Mouse (Mus musculus): ENCODE measurements around the gene Tfap2e. TPM values are rescaled to one million over a fixed set of nuclear protein-coding genes. Genes with fewer than 3 reads are reported as not detected.

Gene Tfap2e
- 0.73 and 1.8 TPM in 2 replicates for polyA plus RNA-seq (2016; fragmentation: Nextera tagmentation; extraction: Ambion mirVana)

- 2% methylated on average over 32 of the region's 32 CpGs for WGBS
- Histone ChIP-seq H3K4me1 (replicated peaks) (peaks cover 44% of the 10 kb centered on the region), H3K36me3 (no peaks in the 10 kb centered on the region), H3K27ac (peak within 1 kb of the TSS; percentile 1; the same call in 1 of the 2 replicates), H3K27me3 (ENCODE audit: insufficient read depth, poor library complexity, severe bottlenecking) (peaks cover 97% of the 10 kb centered on the region), H3K9me3 (no peaks in the 10 kb centered on the region), H3K4me3 (peak within 1 kb of the TSS; percentile 41)
- DNase-seq (ENCODE audit: low spot score): no peak
These were observed at the start of gene Tfap2e for GRCm38 (mm10) chr4:126736001-126736414. TSS of gene Tfap2e (minus strand) at chr4:126736240.

- WGBS: 86% methylated on average over 8 of the region's 8 CpGs
- no peaks in the 10 kb centered on the region for H3K9me3 ChIP-seq
- no peak overlapping the region for H3K27ac ChIP-seq
These were observed 47.0 kb upstream of the Tfap2e start for GRCm38 (mm10) chr4:126782996-126783395.

GRCm38 (mm10) chr4:126782512-126782911, 46.5 kb upstream of the Tfap2e start:
- 92% methylated on average over 8 of the region's 8 CpGs for WGBS
- no peak for DNase-seq (ENCODE audit: low spot score)
- peaks cover 28% of the 10 kb centered on the region for H3K4me1 ChIP-seq (replicated peaks)
- no peak overlapping the region for H3K27ac ChIP-seq
- H3K27me3 ChIP-seq (ENCODE audit: insufficient read depth, poor library complexity, severe bottlenecking): no peaks in the 10 kb centered on the region
- no peak overlapping the region for H3K4me3 ChIP-seq
- H3K9me3 ChIP-seq: no peaks in the 10 kb centered on the region
- 0 out of 2 replicates have a peak, but pooled peaks cover 4% of the 10 kb centered on the region for H3K36me3 ChIP-seq

More at GRCm38 (mm10) chr4:126782996-126783395, 47.0 kb upstream of the Tfap2e start:
- no peak for DNase-seq (ENCODE audit: low spot score)
- Histone ChIP-seq H3K27me3 (ENCODE audit: insufficient read depth, poor library complexity, severe bottlenecking) (no peaks in the 10 kb centered on the region), H3K36me3 (0 out of 2 replicates have a peak, but pooled peaks cover 4% of the 10 kb centered on the region), H3K4me1 (replicated peaks) (peaks cover 28% of the 10 kb centered on the region), H3K4me3 (no peak overlapping the region)

GRCm38 (mm10) chr4:126781871-126782270, 45.8 kb upstream of the Tfap2e start:
- 0 out of 2 replicates have a peak, but pooled peaks cover under 1% of the 10 kb centered on the region for H3K36me3 ChIP-seq
- H3K4me3 ChIP-seq: no peak overlapping the region
- H3K27me3 ChIP-seq (ENCODE audit: insufficient read depth, poor library complexity, severe bottlenecking): no peaks in the 10 kb centered on the region
- WGBS: 88% methylated on average over 3 of the region's 3 CpGs
- H3K4me1 ChIP-seq (replicated peaks): peaks cover 28% of the 10 kb centered on the region
- no peak overlapping the region for H3K27ac ChIP-seq
- no peak for DNase-seq (ENCODE audit: low spot score)
- H3K9me3 ChIP-seq: no peaks in the 10 kb centered on the region

- 53% methylated on average over 12 of the region's 12 CpGs for WGBS
- peak overlapping the region; percentile 69 for H3K27ac ChIP-seq
- no peaks in the 10 kb centered on the region for H3K9me3 ChIP-seq
- no peak overlapping the region for H3K4me3 ChIP-seq
- DNase-seq (ENCODE audit: low spot score): no peak
- H3K4me1 ChIP-seq (replicated peaks): peaks cover 28% of the 10 kb centered on the region
- H3K27me3 ChIP-seq (ENCODE audit: insufficient read depth, poor library complexity, severe bottlenecking): no peaks in the 10 kb centered on the region
- no peaks in the 10 kb centered on the region for H3K36me3 ChIP-seq
These were observed 44.1 kb upstream of the Tfap2e start for GRCm38 (mm10) chr4:126779826-126780775.

GRCm38 (mm10) chr4:126779148-126779581, 43.1 kb upstream of the Tfap2e start:
- Histone ChIP-seq H3K9me3 (no peaks in the 10 kb centered on the region), H3K4me1 (replicated peaks) (peaks cover 28% of the 10 kb centered on the region), H3K27ac (peak overlapping the region; percentile 69), H3K27me3 (ENCODE audit: insufficient read depth, poor library complexity, severe bottlenecking) (no peaks in the 10 kb centered on the region), H3K4me3 (no peak overlapping the region), H3K36me3 (no peaks in the 10 kb centered on the region)
- 53% methylated on average over 8 of the region's 8 CpGs for WGBS
- no peak for DNase-seq (ENCODE audit: low spot score)

- no peak for DNase-seq (ENCODE audit: low spot score)
- Histone ChIP-seq H3K27me3 (ENCODE audit: insufficient read depth, poor library complexity, severe bottlenecking) (no peaks in the 10 kb centered on the region), H3K36me3 (peaks cover 9% of the 10 kb centered on the region; the same call in 1 of the 2 replicates), H3K9me3 (no peaks in the 10 kb centered on the region), H3K4me1 (replicated peaks) (peaks cover 16% of the 10 kb centered on the region), H3K4me3 (no peak overlapping the region), H3K27ac (no peak overlapping the region)
- 81% methylated on average over 1 of the region's 1 CpGs for WGBS
These were observed 39.1 kb upstream of the Tfap2e start for GRCm38 (mm10) chr4:126775182-126775581.

GRCm38 (mm10) chr4:126773871-126774270, 37.8 kb upstream of the Tfap2e start:
- peaks cover 15% of the 10 kb centered on the region; the same call in 1 of the 2 replicates for H3K36me3 ChIP-seq
- no peaks in the 10 kb centered on the region for H3K9me3 ChIP-seq
- H3K27me3 ChIP-seq (ENCODE audit: insufficient read depth, poor library complexity, severe bottlenecking): no peaks in the 10 kb centered on the region
- no peak overlapping the region for H3K27ac ChIP-seq
- peaks cover 3% of the 10 kb centered on the region for H3K4me1 ChIP-seq (replicated peaks)
- WGBS: 94% methylated on average over 6 of the region's 6 CpGs
- no peak for DNase-seq (ENCODE audit: low spot score)
- no peak overlapping the region for H3K4me3 ChIP-seq

- H3K27ac ChIP-seq: no peak overlapping the region
- WGBS: 89% methylated on average over 4 of the region's 4 CpGs
These were observed 34.8 kb upstream of the Tfap2e start for GRCm38 (mm10) chr4:126770831-126771230.

GRCm38 (mm10) chr4:126769800-126770563, 33.9 kb upstream of the Tfap2e start:
- Histone ChIP-seq H3K36me3 (peaks cover 21% of the 10 kb centered on the region), H3K27ac (no peak overlapping the region), H3K27me3 (ENCODE audit: insufficient read depth, poor library complexity, severe bottlenecking) (no peaks in the 10 kb centered on the region), H3K4me1 (replicated peaks) (no peaks in the 10 kb centered on the region), H3K9me3 (no peaks in the 10 kb centered on the region), H3K4me3 (no peak overlapping the region)
- no peak for DNase-seq (ENCODE audit: low spot score)
- 90% methylated on average over 9 of the region's 9 CpGs for WGBS

More at GRCm38 (mm10) chr4:126770831-126771230, 34.8 kb upstream of the Tfap2e start:
- Histone ChIP-seq H3K9me3 (no peaks in the 10 kb centered on the region), H3K36me3 (peaks cover 21% of the 10 kb centered on the region), H3K27me3 (ENCODE audit: insufficient read depth, poor library complexity, severe bottlenecking) (no peaks in the 10 kb centered on the region), H3K4me3 (no peak overlapping the region), H3K4me1 (replicated peaks) (no peaks in the 10 kb centered on the region)
- DNase-seq (ENCODE audit: low spot score): no peak

- 89% methylated on average over 2 of the region's 2 CpGs for WGBS
- H3K27me3 ChIP-seq (ENCODE audit: insufficient read depth, poor library complexity, severe bottlenecking): no peaks in the 10 kb centered on the region
- H3K9me3 ChIP-seq: no peaks in the 10 kb centered on the region
- H3K27ac ChIP-seq: no peak overlapping the region
- no peak overlapping the region for H3K4me3 ChIP-seq
- no peaks in the 10 kb centered on the region for H3K4me1 ChIP-seq (replicated peaks)
- no peak for DNase-seq (ENCODE audit: low spot score)
- H3K36me3 ChIP-seq: peaks cover 41% of the 10 kb centered on the region
These were observed 27.4 kb upstream of the Tfap2e start for GRCm38 (mm10) chr4:126763483-126763882.

- Histone ChIP-seq H3K27ac (no peak overlapping the region), H3K27me3 (ENCODE audit: insufficient read depth, poor library complexity, severe bottlenecking) (no peaks in the 10 kb centered on the region), H3K36me3 (peaks cover 44% of the 10 kb centered on the region), H3K4me1 (replicated peaks) (no peaks in the 10 kb centered on the region), H3K9me3 (no peaks in the 10 kb centered on the region), H3K4me3 (no peak overlapping the region)
- DNase-seq (ENCODE audit: low spot score): no peak
- 83% methylated on average over 11 of the region's 11 CpGs for WGBS
These were observed 26.7 kb upstream of the Tfap2e start for GRCm38 (mm10) chr4:126762586-126763359.

Measured in hindbrain, embryonic 10.5 days (tissue).